Mouse (Mus musculus): ENCODE measurements around the gene Mnt.

GRCm38 (mm10) chr11:74883098-74883497, 52.4 kb downstream of the Mnt start:
- TF ChIP-seq CTCF (IDR thresholded peaks at IDR 0.05; ENCODE audit: insufficient read depth, low read depth, low read length) (no peak), POLR2A (IDR thresholded peaks at IDR 0.05; ENCODE audit: insufficient read depth, low read depth, low read length) (no peak)
